Mouse (Mus musculus) hindbrain, embryonic 16.5 days (tissue): ENCODE results near the gene Nlrp10. TPM values are rescaled to one million over a fixed set of nuclear protein-coding genes. Genes with fewer than 3 reads are reported as not detected.

Source experiments
- ATAC-seq: fragments of 200-750 bp; cut with Nextera tagmentation; 2 replicates; pipeline ENCODE4 v1.8.0; 2017; ENCODE audit warnings: moderate TSS enrichment, moderate library complexity
- H3K27ac ChIP-seq: fragments of 300-500 bp; sonication (generic); 2 replicates; pipeline ENCODE4 v1.5.1; 2014; ENCODE audit warnings: low read depth, mild to moderate bottlenecking, control low read depth, low read length, moderate library complexity
- H3K27me3 ChIP-seq: fragments of 300-500 bp; sonication (generic); replicated peaks from 2 replicates; pipeline ENCODE4 v1.6.1; 2014; ENCODE audit warnings: low read length; ENCODE audit not compliant: control insufficient read depth, insufficient read depth
- H3K36me3 ChIP-seq: fragments of 300-500 bp; sonication (generic); 2 replicates; pipeline ENCODE4 v1.6.1; 2014; ENCODE audit warnings: mild to moderate bottlenecking, low read length, moderate library complexity, mixed read lengths; ENCODE audit not compliant: control insufficient read depth, insufficient read depth
- H3K4me1 ChIP-seq: fragments of 300-500 bp; sonication (generic); 2 replicates; pipeline ENCODE4 v1.6.1; 2014; ENCODE audit warnings: low read depth, low read length; ENCODE audit not compliant: control insufficient read depth, insufficient read depth
- H3K4me2 ChIP-seq: fragments of 300-500 bp; sonication (generic); 2 replicates; pipeline ENCODE4 v1.6.1; 2014; ENCODE audit warnings: mild to moderate bottlenecking, low read length, control low read depth, moderate library complexity
- H3K4me3 ChIP-seq: fragments of 300-500 bp; sonication (generic); 2 replicates; pipeline ENCODE4 v1.5.1; 2014; ENCODE audit warnings: mild to moderate bottlenecking, low read length, control low read depth, moderate library complexity
- H3K9ac ChIP-seq: fragments of 300-500 bp; sonication (generic); 2 replicates; pipeline ENCODE4 v1.6.1; 2014; ENCODE audit warnings: low read depth, mild to moderate bottlenecking, control low read depth, low read length, moderate library complexity
- H3K9me3 ChIP-seq: fragments of 300-500 bp; sonication (generic); 2 replicates; pipeline ENCODE4 v1.6.1; 2014; ENCODE audit warnings: mild to moderate bottlenecking, low read length, moderate library complexity; ENCODE audit not compliant: control insufficient read depth
- WGBS: fragments of 180-500 bp; shearing (Covaris S2); extraction: QIAGEN DNeasy Blood & Tissue Kit; methylation state at CpG from one replicate; pipeline ENCODE4 v1.1.7; 2014; 5-methylcytosine and 5-hydroxymethylcytosine counted together
- polyA plus RNA-seq: library from polyadenylated mRNA; unstranded; fragments of >200 nt; fragmentation: Nextera tagmentation; extraction: Ambion mirVana; gene quantifications from 2 replicates; pipeline ENCODE4 v1.2.1, GENCODE M21; 2015

The Nlrp10 gene
- polyA plus RNA-seq, 1 experiment from 2014 or later = 0.04 TPM

DNA sequence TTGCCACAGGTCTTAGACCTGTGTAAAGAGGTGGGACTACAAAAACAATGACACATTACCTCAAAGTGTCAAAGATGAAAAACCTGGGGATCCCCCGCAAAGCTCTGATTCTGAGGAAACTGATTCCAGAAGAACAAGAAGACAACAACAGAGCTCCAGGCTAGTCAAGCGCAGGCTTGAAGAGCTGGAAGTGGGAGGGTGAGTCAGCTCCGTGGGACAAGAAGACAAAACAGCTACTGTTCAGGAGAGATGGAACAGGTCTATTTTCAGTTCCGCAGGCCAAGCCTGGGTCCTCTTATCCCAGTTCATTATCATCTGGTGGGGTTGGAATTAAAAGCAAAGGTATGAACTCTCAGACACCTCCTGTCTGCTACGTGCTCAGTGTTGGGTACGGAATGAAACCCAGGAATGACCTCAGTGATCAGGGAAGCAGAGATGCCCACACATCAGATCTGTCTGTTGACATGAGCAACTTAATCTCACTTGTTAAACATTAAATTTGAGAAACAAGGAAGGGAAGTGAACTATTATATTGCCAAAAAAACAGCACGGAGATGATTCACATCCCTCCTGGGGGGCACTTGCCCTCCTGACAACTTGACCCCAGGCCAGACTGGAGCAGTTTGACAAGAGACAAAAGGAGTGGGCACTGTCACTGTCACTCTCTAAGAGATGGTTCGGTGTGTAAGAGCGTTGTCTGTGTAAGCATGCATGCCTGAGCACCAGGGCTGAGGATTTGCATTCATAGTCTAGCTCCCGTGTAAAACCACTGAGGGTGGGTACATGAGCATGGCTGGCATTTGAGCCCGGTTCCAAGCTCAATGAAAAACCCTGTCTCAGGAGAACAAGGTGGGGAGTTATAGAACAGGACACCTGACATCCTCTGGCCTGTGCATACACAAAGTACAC lies 1.4 kb downstream of the Nlrp10 start:
- ATAC-seq = no peak
- no peak overlapping the region for H3K4me3 ChIP-seq
- no peaks in the 10 kb centered on the region for H3K36me3 ChIP-seq
- H3K9ac ChIP-seq = no peak overlapping the region
- H3K4me2 ChIP-seq = no peak overlapping the region
- no peak overlapping the region for H3K27ac ChIP-seq
- no peaks in the 10 kb centered on the region for H3K27me3 ChIP-seq
- WGBS = 80% methylated on average over 11 of the region's 11 CpGs
- H3K9me3 ChIP-seq = no peaks in the 10 kb centered on the region
- H3K4me1 ChIP-seq = no peaks in the 10 kb centered on the region

DNA sequence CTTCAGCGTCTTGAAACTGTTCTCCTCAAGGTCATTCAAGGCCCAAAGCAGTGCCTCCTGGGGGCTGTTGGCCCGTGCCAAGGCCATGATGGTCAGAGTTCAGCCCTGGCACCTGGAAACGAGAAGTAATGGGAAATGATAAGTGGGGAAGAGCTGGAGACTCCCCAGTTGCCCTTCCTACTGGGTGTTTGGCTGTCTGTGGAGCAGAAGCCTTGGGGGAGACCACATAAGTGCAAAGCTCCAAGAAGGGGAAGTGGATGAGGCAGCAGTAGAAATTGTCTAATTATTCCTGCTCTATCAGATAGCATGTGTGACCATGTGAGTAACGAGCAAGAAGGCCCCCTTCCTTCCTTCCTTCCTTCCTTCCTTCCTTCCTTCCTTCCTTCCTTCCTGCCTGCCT lies 2.9 kb downstream of the Nlrp10 start:
- H3K4me1 ChIP-seq = no peaks in the 10 kb centered on the region
- WGBS = 63% methylated on average over 4 of the region's 4 CpGs
- no peaks in the 10 kb centered on the region for H3K36me3 ChIP-seq
- H3K9ac ChIP-seq = no peak overlapping the region
- ATAC-seq = no peak
- no peaks in the 10 kb centered on the region for H3K9me3 ChIP-seq
- H3K27me3 ChIP-seq = no peaks in the 10 kb centered on the region
- H3K4me3 ChIP-seq = no peak overlapping the region
- no peak overlapping the region for H3K4me2 ChIP-seq
- H3K27ac ChIP-seq = no peak overlapping the region

DNA sequence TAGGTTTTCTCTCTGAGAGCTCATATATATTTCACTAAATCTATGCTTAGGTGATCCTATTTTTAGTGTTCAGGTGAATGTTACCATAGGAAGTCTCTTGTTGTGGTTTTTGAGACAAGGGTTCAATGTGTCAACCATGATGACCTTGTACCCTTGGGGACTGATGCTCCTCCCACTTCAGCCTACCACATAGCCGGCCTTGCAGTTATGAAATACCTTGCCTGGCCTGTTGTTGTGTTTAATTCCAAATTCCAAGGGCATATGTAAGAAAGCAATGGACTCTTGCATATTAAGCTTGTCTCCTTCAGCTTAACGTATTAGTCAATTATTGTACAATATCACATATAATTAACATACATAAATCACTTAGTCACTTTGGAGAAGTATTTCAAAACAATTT lies 26.0 kb downstream of the Nlrp10 start:
- no peaks in the 10 kb centered on the region for H3K9me3 ChIP-seq
- H3K9ac ChIP-seq = no peak overlapping the region
- no peaks in the 10 kb centered on the region for H3K4me1 ChIP-seq
- no peaks in the 10 kb centered on the region for H3K36me3 ChIP-seq
- no peak overlapping the region for H3K4me2 ChIP-seq
- no peak overlapping the region for H3K4me3 ChIP-seq
- H3K27ac ChIP-seq = no peak overlapping the region
- ATAC-seq = no peak
- no peaks in the 10 kb centered on the region for H3K27me3 ChIP-seq
- 91% methylated on average over 2 of the region's 2 CpGs for WGBS

DNA sequence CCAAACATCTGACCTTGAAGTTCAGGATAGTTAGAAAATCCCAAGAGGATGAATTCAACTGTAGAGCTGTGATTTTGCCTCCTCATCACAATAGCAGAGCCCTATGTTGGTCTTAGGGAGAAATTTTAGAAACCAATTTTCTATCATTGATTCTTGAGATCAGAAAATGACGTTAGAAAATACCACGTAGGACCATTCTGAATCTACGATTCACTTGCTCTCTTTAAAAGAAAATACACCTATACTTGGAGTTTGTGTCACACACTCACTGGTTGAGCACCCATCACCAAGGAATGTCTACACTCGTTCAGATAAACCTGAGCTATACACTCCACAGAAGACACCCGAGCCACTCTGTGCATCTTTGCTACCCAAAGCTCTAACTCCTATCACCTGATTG lies 35.7 kb downstream of the Nlrp10 start, which contains the start of gene Olfr519:
Gene Olfr519 (minus strand): TSS at position 101 of the 400 bp plus-strand sequence.
- Histone ChIP-seq H3K9ac (no peak within 1 kb of the TSS), H3K4me2 (no peak within 1 kb of the TSS), H3K36me3 (no peaks in the 10 kb centered on the region), H3K27me3 (no peaks in the 10 kb centered on the region), H3K4me3 (no peak within 1 kb of the TSS), H3K27ac (no peak within 1 kb of the TSS), H3K9me3 (no peaks in the 10 kb centered on the region), H3K4me1 (no peaks in the 10 kb centered on the region)
- 95% methylated on average over 5 of the region's 5 CpGs for WGBS
- no peak for ATAC-seq

DNA sequence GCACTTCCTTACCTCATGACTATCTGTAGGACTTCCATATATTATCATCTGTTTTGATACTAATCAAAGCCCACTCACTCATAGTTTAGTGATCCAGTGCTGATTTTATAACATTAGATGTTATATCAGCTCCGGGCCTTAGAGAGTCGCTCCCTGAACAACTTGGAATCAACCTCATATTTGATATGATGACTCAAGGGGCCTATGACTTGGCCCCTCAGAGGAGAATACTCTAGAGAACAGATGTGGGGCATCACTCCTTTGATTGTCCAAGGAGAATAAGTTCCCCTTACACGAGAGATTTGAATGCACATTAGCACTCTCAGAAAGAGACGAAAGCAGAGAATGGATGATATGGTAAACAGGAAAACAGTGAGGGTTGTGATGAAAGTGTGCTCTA lies 45.1 kb downstream of the Nlrp10 start, which contains the start of gene Olfr518:
Gene Olfr518 (minus strand): TSS at position 101 of the 400 bp plus-strand sequence.
- Histone ChIP-seq H3K4me2 (no peak within 1 kb of the TSS), H3K27me3 (no peaks in the 10 kb centered on the region), H3K4me1 (no peaks in the 10 kb centered on the region), H3K27ac (no peak within 1 kb of the TSS), H3K9ac (no peak within 1 kb of the TSS), H3K4me3 (no peak within 1 kb of the TSS), H3K9me3 (no peaks in the 10 kb centered on the region), H3K36me3 (no peaks in the 10 kb centered on the region)
- WGBS = 78% methylated on average over 4 of the region's 4 CpGs
- ATAC-seq = no peak

DNA sequence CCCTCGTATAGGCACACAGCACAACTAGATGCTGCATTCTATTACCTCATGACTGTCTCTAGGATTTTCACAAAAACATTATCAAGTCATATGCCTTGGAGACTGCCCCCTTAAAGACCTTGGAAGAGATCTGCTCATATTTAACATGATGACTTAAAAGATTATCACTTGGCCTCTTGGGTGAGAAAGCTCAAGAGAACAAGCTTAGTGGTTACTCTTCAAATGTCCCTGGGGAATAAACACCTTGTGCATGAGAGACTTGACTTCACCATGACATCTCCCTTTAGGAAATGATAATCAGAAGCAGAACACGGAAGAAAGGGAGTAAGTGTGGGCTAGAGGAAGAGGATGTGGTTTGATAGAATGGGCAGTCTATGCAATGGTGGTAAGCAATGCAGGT lies 57.7 kb downstream of the Nlrp10 start, which contains the start of gene Olfr517:
Gene Olfr517 (minus strand): TSS at position 101 of the 400 bp plus-strand sequence.
- no peaks in the 10 kb centered on the region for H3K4me1 ChIP-seq
- no peak within 1 kb of the TSS for H3K4me2 ChIP-seq
- no peaks in the 10 kb centered on the region for H3K36me3 ChIP-seq
- no peak within 1 kb of the TSS for H3K9ac ChIP-seq
- H3K27ac ChIP-seq = no peak within 1 kb of the TSS
- 62% methylated on average over 2 of the region's 2 CpGs for WGBS
- H3K9me3 ChIP-seq = no peaks in the 10 kb centered on the region
- ATAC-seq = no peak
- no peak within 1 kb of the TSS for H3K4me3 ChIP-seq
- H3K27me3 ChIP-seq = no peaks in the 10 kb centered on the region

Other genes with a start within 250 kb of the Nlrp10 start
- not detected in 2 replicates for gene Olfr512, start 216.9 kb downstream of the Nlrp10 start, polyA plus RNA-seq
- not detected in 2 replicates for gene Olfr513, start 179.2 kb downstream of the Nlrp10 start, polyA plus RNA-seq
- gene Olfr514, start 104.2 kb downstream of the Nlrp10 start, polyA plus RNA-seq = not detected in 2 replicates
- not detected in 2 replicates for gene Olfr516, start 79.6 kb downstream of the Nlrp10 start, polyA plus RNA-seq
- gene Olfr517, start 57.8 kb downstream of the Nlrp10 start, polyA plus RNA-seq = not detected in 2 replicates
- not detected in 2 replicates for gene Olfr518, start 45.2 kb downstream of the Nlrp10 start, polyA plus RNA-seq
- gene Olfr519, start 35.8 kb downstream of the Nlrp10 start, polyA plus RNA-seq = not detected in 2 replicates
- 67.3 and 70.9 TPM in 2 replicates for gene Eif3f, start 4.2 kb upstream of the Nlrp10 start, polyA plus RNA-seq
- 41.9 and 50.8 TPM in 2 replicates for gene Tub, start 20.2 kb upstream of the Nlrp10 start, polyA plus RNA-seq
- 32.2 and 34.3 TPM in 2 replicates for gene Ric3, start 153.2 kb upstream of the Nlrp10 start, polyA plus RNA-seq
- 35.6 and 48.0 TPM in 2 replicates for gene Lmo1, start 245.0 kb upstream of the Nlrp10 start, polyA plus RNA-seq